In the genomic region with DNA sequence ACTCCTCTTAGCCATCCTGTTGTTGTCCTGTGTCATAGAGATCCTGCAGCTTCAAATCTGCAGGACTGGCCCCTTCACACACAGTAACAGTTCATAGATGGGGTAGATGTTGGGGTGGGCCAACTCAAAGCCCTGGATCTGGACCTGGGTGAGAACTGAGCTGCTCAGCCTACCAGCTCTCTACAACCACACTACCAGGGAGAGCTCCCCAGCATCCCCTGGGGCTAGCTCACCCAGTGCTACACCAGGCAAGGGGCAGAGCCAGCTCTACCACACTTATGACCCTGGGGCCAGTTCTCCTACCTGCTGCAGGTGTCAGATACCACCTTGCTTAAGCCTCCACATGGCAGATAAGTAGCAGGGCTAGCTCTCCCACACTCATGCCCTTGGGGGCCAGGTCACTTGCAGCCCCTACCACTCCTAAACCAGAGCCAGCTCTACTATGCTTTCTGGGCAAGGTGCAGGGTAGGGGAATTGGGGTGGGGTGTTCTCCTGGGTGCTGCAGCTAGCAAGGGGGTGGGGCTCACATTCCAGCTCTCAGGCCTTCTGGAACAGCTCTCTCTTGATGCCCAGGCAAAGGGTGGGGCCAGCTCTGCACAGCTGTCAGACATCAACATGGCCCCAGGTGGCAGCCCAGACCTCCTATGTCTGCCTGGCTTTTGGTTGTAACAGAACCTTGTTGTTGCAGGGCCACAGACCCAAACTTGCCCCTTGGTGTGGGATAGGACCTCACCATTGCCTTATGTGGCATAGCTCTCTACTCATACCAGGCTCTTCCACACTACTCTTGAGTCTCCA, we compare ENCODE assay signal across 17 mouse cellular contexts.
A peak's percentile ranks its signal among the peaks of the same experiment; 100 is the strongest.
DNase-seq lines count a peak whose midpoint lies in the region; ATAC-seq and TF ChIP-seq lines count a peak whose summit lies in the region.
"Had no signal": no experiment of that assay in that cellular context is flagged by ENCODE, and none has a peak within 500 bp of the region (broad histone marks: within the 10 kb centered on the region; RNA-seq: fewer than 3 reads in every experiment).

No protein-coding gene starts in this region.

- peak; percentile 40; the same call in 1 of the 2 replicates for ATAC-seq in hindbrain, embryonic 14.5 days (ENCODE audit: low FRiP score)
- no peak for ATAC-seq in hindbrain, embryonic 11.5 days (ENCODE audit: low FRiP score)
- ATAC-seq in midbrain, embryonic 16.5 days: peak; percentile 21; the same call in 1 of the 2 replicates
- no peak; the same call in 1 of the 2 replicates for ATAC-seq in midbrain, embryonic 14.5 days (ENCODE audit: low FRiP score, low TSS enrichment)
- peak; percentile 31; the same call in 1 of the 2 replicates for ATAC-seq in intestine, postnatal 0 days
- ATAC-seq: Patski had no signal

- H3K36me3 ChIP-seq in hindbrain, embryonic 14.5 days (replicated peaks; ENCODE audit: control insufficient read depth, insufficient read depth): no peaks in the 10 kb centered on the region
- H3K36me3 ChIP-seq in hindbrain, embryonic 11.5 days (ENCODE audit: control insufficient read depth, insufficient read depth, low read length): no peaks in the 10 kb centered on the region
- H3K36me3 ChIP-seq in midbrain, embryonic 16.5 days (ENCODE audit: control insufficient read depth, insufficient read depth, low read length): no peaks in the 10 kb centered on the region
- no peaks in the 10 kb centered on the region for H3K36me3 ChIP-seq in midbrain, embryonic 14.5 days (ENCODE audit: control insufficient read depth, insufficient read depth, low read length)
- no peaks in the 10 kb centered on the region for H3K36me3 ChIP-seq in intestine, postnatal 0 days (ENCODE audit: control insufficient read depth, insufficient read depth)
- H3K36me3 ChIP-seq: embryonic facial prominence, embryonic 13.5 days; limb, embryonic 13.5 days; neural tube, embryonic 12.5 days had no signal

- no peak overlapping the region for H3K27ac ChIP-seq in hindbrain, embryonic 14.5 days
- H3K27ac ChIP-seq in hindbrain, embryonic 11.5 days (ENCODE audit: low read depth, low read length): no peak overlapping the region
- no peak overlapping the region for H3K27ac ChIP-seq in midbrain, embryonic 16.5 days (ENCODE audit: low read length)
- no peak overlapping the region for H3K27ac ChIP-seq in midbrain, embryonic 14.5 days (replicated peaks; ENCODE audit: low read depth, low read length)
- H3K27ac ChIP-seq in intestine, postnatal 0 days (ENCODE audit: low read depth, low read length): no peak overlapping the region
- H3K27ac ChIP-seq: embryonic facial prominence, embryonic 13.5 days; limb, embryonic 13.5 days; neural tube, embryonic 12.5 days had no signal

- H3K27me3 ChIP-seq in hindbrain, embryonic 14.5 days (ENCODE audit: control insufficient read depth, insufficient read depth, low read length): no peaks in the 10 kb centered on the region
- H3K27me3 ChIP-seq in hindbrain, embryonic 11.5 days (ENCODE audit: control insufficient read depth, insufficient read depth, low read length): no peaks in the 10 kb centered on the region
- H3K27me3 ChIP-seq in midbrain, embryonic 16.5 days (ENCODE audit: control insufficient read depth, insufficient read depth, low read depth, low read length): no peaks in the 10 kb centered on the region
- H3K27me3 ChIP-seq in midbrain, embryonic 14.5 days (ENCODE audit: control insufficient read depth, insufficient read depth, low read length): no peaks in the 10 kb centered on the region
- no peaks in the 10 kb centered on the region for H3K27me3 ChIP-seq in intestine, postnatal 0 days (replicated peaks; ENCODE audit: control insufficient read depth, insufficient read depth, low read length)
- H3K27me3 ChIP-seq: embryonic facial prominence, embryonic 13.5 days; limb, embryonic 13.5 days; neural tube, embryonic 12.5 days; Patski had no signal

- H3K9me3 ChIP-seq in hindbrain, embryonic 14.5 days (ENCODE audit: control insufficient read depth, low read length): no peaks in the 10 kb centered on the region
- no peaks in the 10 kb centered on the region for H3K9me3 ChIP-seq in hindbrain, embryonic 11.5 days (ENCODE audit: control insufficient read depth, low read length)
- no peaks in the 10 kb centered on the region for H3K9me3 ChIP-seq in midbrain, embryonic 16.5 days (replicated peaks; ENCODE audit: control insufficient read depth, low read length, poor library complexity, severe bottlenecking)
- no peaks in the 10 kb centered on the region for H3K9me3 ChIP-seq in midbrain, embryonic 14.5 days (ENCODE audit: control insufficient read depth, low read length)
- H3K9me3 ChIP-seq in intestine, postnatal 0 days (ENCODE audit: control insufficient read depth): no peaks in the 10 kb centered on the region
- H3K9me3 ChIP-seq: embryonic facial prominence, embryonic 13.5 days; limb, embryonic 13.5 days; neural tube, embryonic 12.5 days had no signal

- H3K9ac ChIP-seq in hindbrain, embryonic 14.5 days: no peak overlapping the region
- H3K9ac ChIP-seq in hindbrain, embryonic 11.5 days (ENCODE audit: low read depth, low read length): no peak overlapping the region
- H3K9ac ChIP-seq in midbrain, embryonic 16.5 days (ENCODE audit: low read depth, low read length): no peak overlapping the region
- no peak overlapping the region for H3K9ac ChIP-seq in midbrain, embryonic 14.5 days (replicated peaks; ENCODE audit: low read length)
- H3K9ac ChIP-seq in intestine, postnatal 0 days (ENCODE audit: low read depth, low read length): no peak overlapping the region
- H3K9ac ChIP-seq: embryonic facial prominence, embryonic 13.5 days; limb, embryonic 13.5 days; neural tube, embryonic 12.5 days had no signal

- no peaks in the 10 kb centered on the region for H3K4me1 ChIP-seq in hindbrain, embryonic 14.5 days (replicated peaks; ENCODE audit: control insufficient read depth, insufficient read depth, low read length)
- no peaks in the 10 kb centered on the region for H3K4me1 ChIP-seq in hindbrain, embryonic 11.5 days (replicated peaks; ENCODE audit: control insufficient read depth, insufficient read depth, low read length)
- no peaks in the 10 kb centered on the region for H3K4me1 ChIP-seq in midbrain, embryonic 16.5 days (ENCODE audit: control insufficient read depth, insufficient read depth, low read length)
- no peaks in the 10 kb centered on the region for H3K4me1 ChIP-seq in midbrain, embryonic 14.5 days (ENCODE audit: control insufficient read depth, insufficient read depth, low read length)
- H3K4me1 ChIP-seq in intestine, postnatal 0 days (replicated peaks; ENCODE audit: control insufficient read depth, insufficient read depth, low read length): no peaks in the 10 kb centered on the region; the same call in 1 of the 2 replicates
- H3K4me1 ChIP-seq: neural tube, embryonic 12.5 days had no signal

- no peak overlapping the region for H3K4me3 ChIP-seq in hindbrain, embryonic 14.5 days (replicated peaks; ENCODE audit: low read length)
- H3K4me3 ChIP-seq in hindbrain, embryonic 11.5 days (ENCODE audit: low read depth, low read length): no peak overlapping the region
- no peak overlapping the region for H3K4me3 ChIP-seq in midbrain, embryonic 16.5 days (ENCODE audit: low read depth, low read length)
- no peak overlapping the region for H3K4me3 ChIP-seq in midbrain, embryonic 14.5 days (replicated peaks; ENCODE audit: low read depth, low read length)
- H3K4me3 ChIP-seq in intestine, postnatal 0 days (ENCODE audit: low read depth, low read length): no peak overlapping the region
- H3K4me3 ChIP-seq: embryonic facial prominence, embryonic 13.5 days; limb, embryonic 13.5 days; neural tube, embryonic 12.5 days had no signal

- no peak for TF ChIP-seq CTCF in intestine, postnatal 0 days (IDR thresholded peaks at IDR 0.05; ENCODE audit: low read depth)

- DNase-seq in hindbrain, embryonic 14.5 days (ENCODE audit: low spot score): no peak
- DNase-seq in hindbrain, embryonic 11.5 days (ENCODE audit: low spot score): no peak
- peak; percentile 5 to 26 for DNase-seq in kidney, postnatal 4 days
- DNase-seq in kidney, adult 11 months: no peak
- DNase-seq in midbrain, embryonic 14.5 days: no peak
- DNase-seq: adrenal gland, postnatal 25 days; cerebellum, adult 18-20 months; gastrocnemius, postnatal 10 days; layer of hippocampus, adult 9-11 months; lung, adult 18-20 months; spleen, adult 18-20 months had no signal

- no peak overlapping the region for H3K4me2 ChIP-seq in hindbrain, embryonic 14.5 days (replicated peaks)
- H3K4me2 ChIP-seq in hindbrain, embryonic 11.5 days (replicated peaks; ENCODE audit: low read depth, low read length): no peak overlapping the region
- no peak overlapping the region for H3K4me2 ChIP-seq in midbrain, embryonic 16.5 days (ENCODE audit: low read length)
- no peak overlapping the region for H3K4me2 ChIP-seq in midbrain, embryonic 14.5 days (ENCODE audit: low read length)
- H3K4me2 ChIP-seq in intestine, postnatal 0 days (replicated peaks; ENCODE audit: low read depth): no peak overlapping the region
- H3K4me2 ChIP-seq: embryonic facial prominence, embryonic 13.5 days; limb, embryonic 13.5 days; neural tube, embryonic 12.5 days had no signal

Comparison
In these comparisons a context has a peak if more than half of its experiments do, and no peak if none do; other contexts are left out.
1. ATAC-seq: peak in hindbrain, embryonic 14.5 days (single experiment), midbrain, embryonic 16.5 days (single experiment) and intestine, postnatal 0 days (single experiment); none in hindbrain, embryonic 11.5 days (single experiment) and midbrain, embryonic 14.5 days (single experiment).
2. DNase-seq: peak in kidney, postnatal 4 days (2 of 2); none in hindbrain, embryonic 14.5 days (single experiment), hindbrain, embryonic 11.5 days (single experiment), kidney, adult 11 months (single experiment) and midbrain, embryonic 14.5 days (single experiment).